Mouse (Mus musculus): ENCODE measurements around the gene Pde4a. TPM values are rescaled to one million over a fixed set of nuclear protein-coding genes. Genes with fewer than 3 reads are reported as not detected.
A peak's percentile ranks its signal among the peaks of the same experiment; 100 is the strongest.
"Not testable (repeated sequence)": the region's sequence is repeated elsewhere in the genome, so short reads cannot be mapped to it uniquely, and the experiment has no call there.

Gene Pde4a
- polyA plus RNA-seq, 1 experiment: 95.2 TPM

DNA sequence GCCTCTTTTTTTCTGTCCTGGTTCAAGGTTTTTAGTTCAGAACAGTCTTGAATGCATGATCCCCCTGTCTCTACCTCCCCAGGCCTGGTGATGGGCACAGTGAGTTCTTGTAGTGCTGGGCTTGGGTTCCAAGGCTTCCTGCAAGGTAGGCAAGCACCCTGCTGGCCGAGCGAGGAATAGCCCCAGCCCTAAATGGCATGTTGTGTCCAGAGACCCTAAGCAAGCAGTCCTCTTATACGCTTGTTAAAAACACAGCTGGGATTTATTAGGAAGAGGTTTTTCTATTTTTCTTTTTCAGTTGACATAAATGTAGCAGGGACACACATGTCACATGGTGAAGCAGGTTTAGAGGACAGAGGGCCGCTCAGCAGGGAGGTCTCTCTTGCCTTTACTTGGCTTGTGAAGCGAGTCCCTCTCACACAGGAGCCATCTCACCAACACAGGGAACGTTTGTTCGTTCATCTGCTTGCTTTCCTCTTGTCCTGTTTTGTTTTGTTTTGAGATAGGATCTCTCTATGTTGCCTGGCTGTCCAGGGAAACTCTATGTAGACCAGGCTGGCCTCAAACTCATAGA is 48.2 kb downstream of the Pde4a start:
- no peak for DNase-seq (ENCODE audit: extremely low spot score in 1 of 2, low spot score in 1 of 2)

DNA sequence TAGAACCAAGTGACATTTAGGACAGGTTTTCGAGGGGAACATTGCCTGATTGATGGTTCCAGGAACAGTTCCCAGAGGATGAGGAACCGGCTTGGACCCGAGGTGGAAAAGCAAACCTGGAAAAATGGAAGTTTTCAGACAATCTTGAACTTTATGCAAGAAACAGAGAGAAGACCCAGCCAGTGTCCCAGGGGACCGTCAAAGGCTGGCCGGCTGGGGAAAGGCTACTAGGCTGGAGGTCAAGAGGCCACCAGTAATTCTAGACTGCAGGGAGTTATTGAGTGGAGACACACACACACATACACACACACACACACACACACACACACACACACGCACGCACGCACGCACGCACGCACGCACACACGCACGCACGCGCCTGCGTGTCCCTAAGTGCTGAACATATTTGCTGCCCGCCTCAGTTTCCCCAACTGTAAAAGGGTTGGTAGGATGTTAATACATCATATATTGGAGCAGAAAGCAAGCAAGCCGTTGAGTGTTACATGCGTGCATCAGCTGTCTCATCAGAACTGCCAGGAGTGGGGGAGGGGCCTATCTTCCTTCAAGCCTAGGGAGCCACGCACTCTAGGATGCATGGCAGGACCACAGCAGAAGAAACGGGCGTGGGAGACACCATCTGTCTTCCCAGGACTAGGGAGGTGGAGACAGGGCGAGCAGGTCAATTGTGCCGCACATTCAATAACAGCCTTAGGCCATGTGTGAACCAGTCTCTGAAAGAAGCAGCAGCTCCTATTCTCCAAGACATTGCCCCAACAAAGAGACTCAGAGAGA is 50.7 kb downstream of the Pde4a start:
- DNase-seq (ENCODE audit: extremely low spot score in 1 of 2, low spot score in 1 of 2): peak in 1 of 2 experiments; percentile 68

DNA sequence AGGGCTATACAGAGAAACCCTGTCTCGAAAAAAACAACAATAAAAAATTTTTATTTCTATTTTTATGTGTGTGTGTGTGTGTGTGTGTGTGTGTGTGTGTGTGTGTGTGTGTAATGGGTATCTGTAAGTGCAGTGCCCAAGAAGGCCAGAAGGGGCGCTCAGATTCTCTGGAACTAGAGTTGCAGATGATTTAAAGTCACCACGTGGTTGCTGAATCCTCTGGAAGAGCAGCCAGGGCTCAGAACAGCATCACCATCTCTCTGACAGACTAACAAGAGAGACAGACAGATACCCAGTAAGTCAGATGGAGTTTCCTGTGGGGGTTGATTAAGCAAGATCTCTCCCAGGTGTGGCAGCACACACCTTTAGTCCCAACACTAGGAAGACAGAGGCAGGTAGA is 54.3 kb downstream of the Pde4a start:
- DNase-seq (ENCODE audit: extremely low spot score in 1 of 2, low spot score in 1 of 2): no peak

DNA sequence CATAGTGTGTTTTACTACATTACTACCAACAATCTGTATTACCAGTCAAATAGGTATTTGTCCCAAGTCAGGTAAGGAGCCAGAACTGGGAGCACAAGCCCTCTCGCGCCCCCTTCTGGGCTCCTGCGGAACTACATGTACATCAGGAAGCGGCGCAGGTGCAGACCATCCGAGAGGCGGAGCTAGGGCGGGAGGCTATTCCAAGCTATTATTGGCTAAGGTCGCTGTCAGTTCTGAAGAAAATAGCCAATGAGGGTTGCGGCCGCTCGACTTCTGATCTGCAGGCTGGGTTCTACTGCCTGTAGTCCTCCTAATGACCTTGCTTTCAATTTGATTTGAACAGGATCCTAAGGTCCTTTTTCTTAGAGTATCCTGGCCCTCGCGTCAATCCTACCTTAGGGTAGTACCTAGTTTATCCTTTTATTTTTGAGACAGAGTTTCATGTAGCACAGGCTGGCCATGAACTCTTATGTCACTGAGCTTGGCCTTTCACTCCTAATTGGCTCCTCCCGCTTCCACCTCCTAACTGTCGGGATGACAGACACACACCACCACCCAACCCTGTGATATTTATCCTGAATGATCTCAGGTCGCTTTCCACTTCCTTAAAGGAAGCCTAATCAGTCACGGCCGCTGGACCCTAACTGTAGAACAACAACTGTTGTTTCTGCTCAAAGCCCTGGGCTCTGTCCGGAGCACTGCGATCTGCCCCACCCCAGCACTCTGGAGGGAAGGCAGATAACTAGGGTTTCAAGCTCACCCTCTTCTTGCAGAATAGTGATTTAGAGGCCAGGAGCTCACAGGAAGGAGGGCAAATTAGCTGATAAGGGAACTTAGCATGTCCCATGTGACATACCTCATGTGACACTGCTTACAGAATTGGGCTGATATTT is 55.2 kb downstream of the Pde4a start:
- DNase-seq (ENCODE audit: extremely low spot score in 1 of 2, low spot score in 1 of 2): peak; percentile 89 to 98

DNA sequence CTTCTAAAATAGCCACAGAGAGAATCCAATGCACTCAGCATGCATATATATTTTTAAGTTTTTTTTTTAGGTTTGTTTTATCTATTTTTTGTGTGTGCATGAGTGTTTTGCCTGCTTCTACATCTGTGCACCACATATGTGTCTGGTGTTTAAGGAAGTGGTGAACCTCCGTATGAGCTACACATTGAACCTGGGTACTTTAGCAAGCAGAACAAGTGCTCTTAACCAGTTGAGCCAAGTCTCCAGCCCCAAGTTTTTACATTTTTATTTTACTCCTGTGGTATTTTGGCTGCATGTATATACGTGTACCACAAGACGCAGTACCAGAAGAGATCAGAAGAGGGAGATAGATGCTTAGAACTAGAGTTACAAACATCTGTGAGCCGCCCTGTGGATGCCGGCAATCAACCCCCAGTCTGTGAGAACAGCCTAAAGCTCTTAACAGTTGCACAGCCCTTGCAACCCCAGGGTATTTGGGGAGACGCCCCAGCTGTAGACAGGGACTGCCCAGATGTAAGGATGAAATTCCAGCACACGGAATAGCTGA is 55.9 kb downstream of the Pde4a start:
- peak in 1 of 2 experiments; percentile 77 for DNase-seq (ENCODE audit: extremely low spot score in 1 of 2, low spot score in 1 of 2)

DNA sequence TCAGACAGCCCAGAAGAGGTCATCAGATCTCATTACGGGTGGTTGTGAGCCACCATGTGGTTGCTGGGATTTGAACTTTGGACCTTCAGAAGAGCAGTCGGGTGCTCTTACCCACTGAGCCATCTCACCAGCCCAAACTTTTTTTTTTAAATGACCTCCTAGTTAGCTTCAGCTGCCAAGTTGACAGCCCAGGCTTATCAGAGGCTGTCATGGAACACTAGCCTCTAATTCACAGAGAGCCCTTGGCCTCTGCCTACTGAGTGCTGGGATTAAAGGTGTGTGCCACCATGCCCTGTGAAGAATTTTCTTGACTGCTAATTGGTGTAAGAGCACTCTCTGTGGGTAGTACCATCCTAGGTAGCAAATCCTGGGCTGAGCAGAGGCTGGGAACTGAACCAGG is 58.0 kb downstream of the Pde4a start:
- not testable (repeated sequence) for DNase-seq (ENCODE audit: extremely low spot score in 1 of 2, low spot score in 1 of 2)

DNA sequence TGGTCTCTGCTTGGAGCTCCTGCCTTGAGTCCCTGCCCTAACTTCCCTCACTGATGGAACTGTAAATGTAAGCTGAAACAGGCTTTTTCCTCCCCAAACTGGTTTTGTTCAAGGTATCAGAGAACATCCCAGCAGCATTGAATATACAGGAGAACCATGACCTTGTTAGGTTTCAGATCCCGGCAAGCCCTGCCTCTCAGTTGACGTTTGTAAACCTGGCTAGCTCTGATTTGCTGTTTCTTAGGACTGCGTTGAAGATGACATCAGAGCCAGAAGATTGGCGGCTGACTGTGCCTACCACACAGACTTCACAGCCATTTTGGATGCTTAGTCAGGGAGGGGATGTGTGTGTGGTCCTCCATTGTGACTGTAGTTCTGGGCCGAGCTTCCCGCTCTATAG is 58.4 kb downstream of the Pde4a start:
- DNase-seq (ENCODE audit: extremely low spot score in 1 of 2, low spot score in 1 of 2): no peak

DNA sequence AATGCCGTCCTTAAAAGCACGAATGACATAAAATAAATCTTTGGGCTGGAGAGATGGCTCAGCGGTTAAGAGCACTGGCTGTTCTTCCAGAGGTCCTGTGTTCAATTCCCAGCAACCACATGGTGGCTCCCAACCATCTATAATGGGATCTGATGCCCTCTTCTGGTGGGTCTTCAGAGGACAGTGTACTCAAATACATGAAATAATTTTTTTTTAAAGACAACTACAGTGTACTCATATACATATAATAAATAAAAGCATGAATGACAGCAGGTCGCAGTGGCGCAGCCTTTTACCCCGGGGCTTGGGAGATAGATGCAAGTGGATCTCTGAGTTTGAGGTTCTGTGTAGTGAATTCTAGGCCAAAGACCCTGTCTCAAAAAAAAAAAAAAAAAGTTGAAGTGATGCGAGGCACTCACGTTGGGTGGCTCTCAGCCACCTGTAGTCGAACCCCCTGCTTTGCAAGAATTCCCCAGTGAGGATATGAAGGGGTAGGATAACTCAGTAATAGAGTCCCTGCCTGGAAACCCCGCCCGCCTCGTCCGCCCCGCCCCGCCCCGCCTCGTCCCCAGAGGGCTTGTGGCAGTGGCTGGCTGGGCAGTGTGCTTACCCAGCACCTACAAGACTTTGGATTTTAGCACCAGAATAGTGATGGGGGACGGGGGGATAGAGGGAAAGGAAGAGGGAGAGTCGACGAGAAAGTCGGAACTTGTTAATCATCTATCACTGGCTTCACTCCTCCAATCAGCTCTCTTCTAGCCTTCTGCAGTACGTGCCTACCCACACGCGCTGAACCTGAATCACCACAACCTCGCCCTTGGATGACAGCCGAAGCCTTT is 59.3 kb downstream of the Pde4a start:
- peak in 1 of 2 experiments; percentile 47 for DNase-seq (ENCODE audit: extremely low spot score in 1 of 2, low spot score in 1 of 2)

DNA sequence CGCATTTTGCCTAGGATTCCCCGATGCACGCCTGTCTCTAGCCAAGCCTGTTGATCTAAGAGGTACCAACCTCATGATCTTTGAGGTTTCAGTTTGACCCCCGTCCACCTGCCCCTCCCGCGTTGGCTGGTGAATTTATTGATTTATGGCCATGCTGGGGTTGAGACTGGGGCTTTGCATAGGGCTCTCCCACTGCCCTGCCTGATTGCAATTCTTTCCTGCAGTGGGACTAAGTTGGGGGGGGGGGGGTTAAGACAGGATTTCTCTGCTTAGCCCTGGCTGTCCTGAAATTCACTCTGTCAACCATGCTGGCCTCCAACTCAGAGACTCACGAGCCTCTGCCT is 59.9 kb downstream of the Pde4a start:
- no peak for DNase-seq (ENCODE audit: extremely low spot score in 1 of 2, low spot score in 1 of 2)

DNA sequence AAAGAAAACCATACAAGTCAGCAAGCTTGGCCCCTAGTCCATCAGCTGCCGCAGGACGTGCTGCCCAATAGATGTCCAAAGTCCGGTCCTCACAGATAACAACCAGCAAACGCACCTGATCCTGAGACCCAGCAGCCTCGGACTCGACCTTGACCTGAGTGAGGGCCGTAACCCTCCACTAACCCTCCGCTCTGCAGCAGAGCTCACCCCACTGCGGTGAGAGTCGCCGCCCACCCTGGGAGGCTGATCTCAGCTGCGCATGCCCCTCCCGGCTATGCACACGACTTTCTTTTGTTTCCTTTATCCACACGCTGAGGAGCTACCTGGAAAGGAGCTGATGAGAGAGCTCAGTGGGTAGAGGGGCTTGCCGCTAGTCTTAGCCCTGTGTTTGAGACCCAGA is 61.8 kb downstream of the Pde4a start:
- DNase-seq (ENCODE audit: extremely low spot score in 1 of 2, low spot score in 1 of 2): no peak

DNA sequence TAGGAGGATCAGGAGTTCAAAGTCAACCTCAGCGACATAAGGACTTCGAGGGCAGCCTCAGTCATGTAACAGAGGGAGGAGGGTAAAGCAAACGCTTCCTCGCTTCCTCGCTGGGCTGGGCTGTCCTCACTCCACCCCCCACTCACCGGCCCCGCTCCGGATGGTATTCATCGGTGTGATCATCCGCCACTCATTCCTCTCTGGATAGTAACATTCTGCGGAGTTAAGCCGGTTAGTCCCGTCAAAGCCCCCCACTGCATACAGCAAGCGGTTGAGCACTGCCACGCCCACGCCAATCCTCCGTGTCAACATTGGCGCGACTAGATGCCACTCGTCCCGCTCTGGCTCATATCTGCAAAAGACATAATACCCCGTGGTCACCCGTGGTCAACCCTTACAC is 66.0 kb downstream of the Pde4a start:
- DNase-seq (ENCODE audit: extremely low spot score in 1 of 2, low spot score in 1 of 2): no peak

DNA sequence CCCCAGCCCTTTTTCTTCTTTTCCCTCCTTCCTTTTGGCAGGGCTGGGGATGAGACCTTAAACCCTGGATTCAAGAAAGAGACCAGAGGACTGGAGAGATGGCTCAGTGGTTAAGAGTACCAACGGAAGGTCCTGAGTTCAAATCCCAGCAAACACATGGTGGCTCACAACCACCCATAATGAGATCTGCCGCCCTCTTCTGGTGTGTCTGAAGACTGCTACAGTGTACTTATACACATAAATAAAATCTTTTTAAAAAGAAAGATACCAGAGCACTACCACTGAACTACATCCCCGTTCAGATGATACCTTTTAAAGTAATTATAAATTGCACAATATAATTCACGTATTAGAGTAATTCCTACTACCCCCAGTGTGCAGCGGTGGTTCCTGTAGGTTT is 67.4 kb downstream of the Pde4a start:
- DNase-seq (ENCODE audit: extremely low spot score in 1 of 2, low spot score in 1 of 2): no peak

DNA sequence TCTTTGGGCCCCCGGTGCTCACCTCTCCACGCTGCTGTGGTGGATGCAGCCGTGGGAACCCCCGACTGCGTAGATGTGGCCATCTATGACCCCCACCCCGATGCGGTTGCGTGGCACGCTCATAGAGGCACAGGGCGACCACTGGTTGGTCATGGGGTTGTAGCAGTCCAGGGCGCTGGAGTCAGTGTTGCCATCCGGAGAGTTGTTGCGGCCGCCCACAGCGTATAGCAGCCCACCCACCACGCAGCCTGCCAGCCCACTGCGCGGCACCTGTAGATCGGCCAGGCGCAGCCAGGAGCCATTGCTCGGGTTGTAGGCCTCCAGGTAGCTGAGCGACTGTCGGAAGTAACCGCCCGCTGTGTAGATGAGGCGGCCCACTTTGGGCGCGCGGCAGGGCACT is 67.9 kb downstream of the Pde4a start:
- no peak for DNase-seq (ENCODE audit: extremely low spot score in 1 of 2, low spot score in 1 of 2)

DNA sequence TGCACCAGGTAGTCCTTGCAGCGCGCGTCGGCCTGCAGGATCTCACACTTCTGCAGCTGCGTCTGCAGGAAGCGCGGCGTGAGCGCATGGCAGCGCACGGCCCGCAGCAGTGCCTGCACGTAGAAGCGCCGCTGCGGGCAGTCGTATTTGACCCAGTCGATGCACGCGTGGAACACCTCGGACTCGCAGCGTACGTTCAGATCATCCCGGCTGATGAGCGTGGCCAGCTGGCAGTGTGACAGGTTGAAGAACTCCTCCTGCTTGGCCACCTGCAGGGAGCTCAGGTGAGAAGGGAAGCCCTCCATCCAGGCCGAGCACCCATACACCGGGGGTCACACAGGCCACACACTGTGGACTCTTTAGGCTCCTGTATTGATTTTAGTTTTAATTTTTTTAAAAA is 68.3 kb downstream of the Pde4a start:
- no peak for DNase-seq (ENCODE audit: extremely low spot score in 1 of 2, low spot score in 1 of 2)

DNA sequence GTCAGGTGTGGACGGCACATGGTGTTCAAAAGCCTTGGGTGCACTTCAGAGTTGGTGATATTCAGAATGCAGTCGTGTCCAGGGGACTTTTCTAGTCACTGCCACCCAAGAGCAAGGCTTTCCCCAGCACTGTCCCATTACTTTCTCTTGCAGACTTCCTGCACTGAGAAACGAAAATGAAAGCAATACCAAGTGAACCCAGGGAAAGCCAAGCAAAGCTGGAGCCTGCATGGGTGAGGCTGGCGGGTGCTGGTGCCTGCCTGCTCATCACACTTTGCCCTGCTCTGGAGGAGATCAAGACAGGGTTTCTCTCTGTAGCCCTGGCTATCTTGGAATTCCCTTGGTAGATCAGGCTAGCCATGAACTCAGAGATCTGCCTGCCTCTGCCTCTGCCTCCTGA is 69.8 kb downstream of the Pde4a start:
- DNase-seq (ENCODE audit: extremely low spot score in 1 of 2, low spot score in 1 of 2): no peak

DNA sequence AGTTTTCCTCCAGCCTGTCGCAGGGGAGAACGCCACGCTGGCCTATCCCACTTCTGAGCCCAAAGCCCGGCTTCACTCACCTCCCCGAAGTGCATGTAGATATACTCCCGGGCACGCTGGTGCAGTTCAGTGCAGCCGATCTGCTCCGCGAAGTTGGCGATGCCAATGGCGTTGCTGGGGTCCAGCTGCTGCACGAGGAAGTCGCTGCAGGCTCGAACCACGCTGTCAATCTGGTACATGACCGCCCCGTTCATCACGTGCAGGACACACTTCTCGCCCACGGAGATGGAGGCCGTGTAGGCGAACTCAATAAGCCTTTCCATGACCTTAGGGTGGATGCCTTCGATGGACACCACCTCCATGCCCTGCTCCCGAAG is 71.5 kb downstream of the Pde4a start:
- no peak for DNase-seq (ENCODE audit: extremely low spot score in 1 of 2, low spot score in 1 of 2)

DNA sequence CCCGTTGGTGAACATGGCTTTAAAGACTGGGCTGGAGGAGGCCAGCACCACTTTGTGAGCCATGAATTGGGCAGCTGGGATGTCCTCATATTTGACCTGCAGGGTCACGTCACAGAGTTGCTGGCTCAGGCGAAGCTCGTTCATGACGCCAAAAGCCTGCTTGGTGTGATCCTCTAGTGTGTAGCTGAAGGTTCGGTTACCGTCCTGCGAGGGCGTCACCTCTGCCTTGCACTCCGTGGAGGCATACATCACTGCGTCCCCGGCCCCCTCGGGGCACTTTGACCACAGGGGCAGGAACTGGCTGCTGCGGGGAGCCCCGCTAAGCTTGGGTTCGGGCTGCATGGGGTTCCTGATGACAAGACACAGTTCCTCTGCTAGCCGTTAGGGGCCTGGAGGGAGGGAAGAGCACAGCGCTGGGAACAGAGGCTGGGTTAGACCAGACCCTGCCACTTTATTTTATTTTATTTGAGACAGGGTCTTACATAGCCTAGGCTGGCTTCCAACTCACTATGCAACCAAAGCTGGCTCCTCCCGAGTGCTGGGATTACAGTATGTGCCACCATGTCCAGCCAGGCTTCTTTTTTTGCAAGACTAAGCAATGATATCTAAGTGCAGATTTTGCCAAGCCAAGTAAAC is 72.0 kb downstream of the Pde4a start:
- peak in 1 of 2 experiments; percentile 32 for DNase-seq (ENCODE audit: extremely low spot score in 1 of 2, low spot score in 1 of 2)

DNA sequence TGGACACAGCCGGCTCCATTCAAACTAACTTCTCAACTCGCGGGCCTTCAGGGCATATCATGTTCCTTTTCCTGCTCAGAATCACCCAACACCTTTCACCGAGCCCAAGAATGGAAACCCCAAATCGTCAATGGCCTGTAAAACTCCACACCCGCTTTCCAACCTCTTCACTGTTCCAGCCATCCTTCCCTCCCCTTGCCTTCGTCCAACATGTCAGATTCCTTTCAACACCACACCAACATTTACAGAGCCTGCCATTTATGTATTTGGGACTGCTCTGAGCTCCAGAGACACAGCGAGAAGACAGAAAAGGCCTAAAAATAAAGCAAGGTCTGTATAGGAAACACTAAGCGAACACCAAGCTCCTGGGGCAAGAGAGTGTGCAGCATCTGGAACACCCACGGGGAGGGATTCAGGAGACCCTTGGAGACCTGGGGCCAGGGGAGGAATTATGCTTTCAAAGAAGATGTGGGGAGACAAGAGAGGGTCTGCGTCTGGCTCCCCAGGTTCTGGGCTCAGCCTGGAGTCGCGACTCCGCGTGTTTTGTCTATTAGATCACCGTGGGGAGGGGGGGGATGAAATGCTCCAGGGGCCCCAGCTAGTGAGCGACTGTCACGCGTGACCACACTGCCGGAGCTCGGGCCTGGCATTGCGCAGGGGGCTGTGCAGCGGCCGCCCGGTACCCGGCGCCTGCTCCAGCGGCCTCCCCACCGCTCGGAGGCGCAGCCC is 72.7 kb downstream of the Pde4a start:
- peak in 1 of 2 experiments; percentile 27 for DNase-seq (ENCODE audit: extremely low spot score in 1 of 2, low spot score in 1 of 2)

DNA sequence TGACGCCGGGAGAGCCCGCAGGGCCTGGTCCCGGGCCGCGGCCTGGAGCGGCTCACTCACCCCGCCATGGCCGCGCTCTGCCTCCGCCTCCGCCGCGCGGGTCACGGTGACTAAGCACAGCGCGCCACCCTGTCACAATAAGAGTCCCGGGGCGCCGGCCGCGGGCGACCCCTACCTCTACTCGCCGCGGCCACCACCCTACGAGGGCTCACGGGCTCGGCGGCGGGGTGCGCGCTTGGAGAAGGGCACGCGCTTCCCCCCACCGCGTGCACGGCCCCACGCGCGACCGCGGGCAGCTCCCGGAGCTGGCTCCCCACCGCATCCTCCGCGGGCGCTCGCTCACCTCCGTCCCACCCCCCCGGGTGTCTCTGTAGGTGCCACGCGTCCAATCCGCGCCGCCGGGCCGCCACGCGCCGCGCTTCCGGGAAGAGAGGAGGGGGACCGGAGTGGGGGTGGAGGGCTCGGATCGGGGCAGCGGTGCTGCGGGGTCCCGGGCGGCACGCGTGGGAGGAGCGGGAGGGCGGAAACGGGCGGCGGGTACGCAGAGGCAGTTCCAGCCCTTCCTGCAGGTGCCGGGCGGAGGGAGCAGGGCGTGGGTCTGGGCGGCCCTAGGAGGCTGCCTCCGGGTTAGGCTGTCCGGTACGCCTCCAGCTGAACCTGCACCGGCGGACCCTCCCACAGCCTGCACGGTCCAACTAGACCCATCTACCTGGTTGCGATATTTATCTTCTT is 73.4 kb downstream of the Pde4a start, which contains the start of gene Keap1:
Keap1 (minus strand) TSS at position 629 of the 732 bp plus-strand sequence.
- DNase-seq (ENCODE audit: extremely low spot score in 1 of 2, low spot score in 1 of 2): peak in 1 of 2 experiments; percentile 68
